Mouse (Mus musculus) c-Kit-positive CD71-negative TER-119-negative erythroid progenitor cells, embryonic 14.5 days (primary cell): Measurements from ENCODE around the gene Olfr198.
"Not testable (repeated sequence)": the region's sequence is repeated elsewhere in the genome, so short reads cannot be mapped to it uniquely, and the experiment has no call there.

Experiments used
- DNase-seq: peaks from one replicate; pipeline ENCODE4 v3.0.0-alpha.2; 2013; ENCODE audit warnings: low read depth

The Olfr198 gene

GRCm38 (mm10) chr16:59203433-59203832, at the start of gene Olfr198:
Gene Olfr198, minus strand, starts transcription at chr16:59203533.
- not testable (repeated sequence) for DNase-seq

- no peak for DNase-seq
Observed at GRCm38 (mm10) chr16:59249684-59250083, 46.4 kb upstream of the Olfr198 start.

- not testable (repeated sequence) for DNase-seq
Observed at GRCm38 (mm10) chr16:59219667-59220066, 16.3 kb upstream of the Olfr198 start, which contains the start of gene Olfr199. Gene Olfr199, minus strand, starts transcription at chr16:59219767.

GRCm38 (mm10) chr16:59217861-59218260, 14.5 kb upstream of the Olfr198 start:
- DNase-seq: not testable (repeated sequence)

- DNase-seq: no peak
Observed at GRCm38 (mm10) chr16:59170354-59170753, 33.0 kb downstream of the Olfr198 start, which contains the start of gene Olfr196. Gene Olfr196, minus strand, starts transcription at chr16:59170454.

GRCm38 (mm10) chr16:59151996-59152395, 51.3 kb downstream of the Olfr198 start:
- no peak for DNase-seq
